9 mouse cellular contexts compared by ENCODE assay signal in genomic region chr11:34843517-34843916, GRCm38 (mm10). TPM values are rescaled to one million over a fixed set of nuclear protein-coding genes. Genes with fewer than 3 reads are reported as not detected.
DNase-seq lines count a peak whose midpoint lies in the region; ATAC-seq and TF ChIP-seq lines count a peak whose summit lies in the region.
"Had no signal": no experiment of that assay in that cellular context is flagged by ENCODE, and none has a peak within 500 bp of the region (broad histone marks: within the 10 kb centered on the region; RNA-seq: fewer than 3 reads in every experiment).

No protein-coding gene starts in this region.

- no peak for TF ChIP-seq POLR2A in lung, adult 2 months (IDR thresholded peaks at IDR 0.05; ENCODE audit: borderline replicate concordance, extremely low read depth, low read depth, low read length)
- TF ChIP-seq POLR2A in cortical plate, adult 2 months (IDR thresholded peaks at IDR 0.05; ENCODE audit: extremely low read depth, insufficient read depth, low read length) = no peak

- no peaks in the 10 kb centered on the region for H3K4me1 ChIP-seq in lung, adult 2 months (ENCODE audit: control insufficient read depth, insufficient read depth, low read length)
- H3K4me1 ChIP-seq in cortical plate, adult 2 months (ENCODE audit: control insufficient read depth, insufficient read depth, low read length) = no peaks in the 10 kb centered on the region; the same call in 1 of the 2 replicates
- H3K4me1 ChIP-seq: midbrain, embryonic 12.5 days had no signal

- ATAC-seq in frontal cortex, adult (ENCODE audit: low TSS enrichment) = peak; percentile 91

- no peak for DNase-seq in frontal cortex, postnatal 10 days (ENCODE audit: low spot score in 2 of 2)
- no peak for DNase-seq in lung, adult 2 months
- no peak for DNase-seq in lung, postnatal 4 days
- DNase-seq in retina, postnatal 7 days (ENCODE audit: low read depth, low spot score) = peak; percentile 44
- no peak for DNase-seq in layer of hippocampus, adult 9-10 months (ENCODE audit: low spot score)
- no peak for DNase-seq in ovary, adult 18-20 months (ENCODE audit: low spot score)

- no peak overlapping the region for H3K27ac ChIP-seq in cortical plate, adult 2 months (ENCODE audit: insufficient read depth, low read length)
- H3K27ac ChIP-seq: midbrain, embryonic 12.5 days had no signal

- no peak overlapping the region for H3K4me3 ChIP-seq in lung, adult 2 months (replicated peaks; ENCODE audit: extremely low read depth, low read depth, low read length)
- no peak overlapping the region for H3K4me3 ChIP-seq in cortical plate, adult 2 months (ENCODE audit: insufficient read depth, low read length)
- H3K4me3 ChIP-seq: midbrain, embryonic 12.5 days had no signal

- peak; percentile 24; the same call in 1 of the 2 replicates for TF ChIP-seq CTCF in lung, adult 2 months (IDR thresholded peaks at IDR 0.05; ENCODE audit: insufficient read depth, low read length)
- TF ChIP-seq CTCF in cortical plate, adult 2 months (IDR thresholded peaks at IDR 0.05; ENCODE audit: extremely low read depth, insufficient read depth, low read length) = 0 out of 2 replicates have a peak, but pooled peaks have one; percentile 14

- WGBS in lung, adult 2 months = 36% methylated on average over 5 of the region's 5 CpGs

RNA-seq across cellular contexts. Expression of gene Spdl1, which starts 10.1 kb away (rescaled TPM):
- polyA plus RNA-seq in lung, adult 2 months (2012; rRNA removed) = 0.15 and 0.46 TPM in 2 replicates
- 0.40 and 0.61 TPM in 2 replicates for polyA plus RNA-seq in cortical plate, adult 2 months (2012; rRNA removed)

RNA-seq across cellular contexts. Expression of gene Dock2, which starts 59.8 kb away (rescaled TPM):
- polyA plus RNA-seq in lung, adult 2 months (2012; rRNA removed) = 5.3 and 8.7 TPM in 2 replicates
- 1.7 and 1.9 TPM in 2 replicates for polyA plus RNA-seq in cortical plate, adult 2 months (2012; rRNA removed)
